ENCODE assay signal across 28 mouse cellular contexts in the genomic region with DNA sequence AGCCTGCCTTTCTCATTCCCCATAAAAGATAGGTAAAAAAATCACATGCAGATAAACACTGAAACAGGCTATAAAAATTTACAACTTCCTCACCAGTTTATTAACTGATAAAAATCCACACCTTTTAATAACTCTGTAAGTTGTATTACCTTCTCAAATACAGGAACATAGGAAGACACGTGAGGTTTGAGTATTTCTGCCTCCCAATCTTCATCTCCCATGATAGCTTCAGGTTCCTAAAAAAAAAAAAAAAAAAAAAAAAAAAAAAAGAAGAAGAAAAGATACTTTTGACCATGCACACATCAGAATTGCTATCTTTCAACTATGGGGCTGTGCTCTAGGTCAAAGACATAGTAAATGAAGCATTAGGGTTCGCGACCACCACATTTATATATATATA. TPM values are rescaled to one million over a fixed set of nuclear protein-coding genes. Genes with fewer than 3 reads are reported as not detected.
"Had no signal": no experiment of that assay in that cellular context is flagged by ENCODE, and none has a peak within 500 bp of the region (broad histone marks: within the 10 kb centered on the region; RNA-seq: fewer than 3 reads in every experiment).

No protein-coding gene starts in this region.

- H3K4me2 ChIP-seq: heart, embryonic 11.5 days; heart, embryonic 15.5 days; hindbrain, embryonic 13.5 days; limb, embryonic 12.5 days; liver, embryonic 11.5 days; liver, embryonic 13.5 days; liver, embryonic 15.5 days had no signal

- H3K27ac ChIP-seq: heart, adult 2 months; heart, embryonic 13.5 days; heart, embryonic 15.5 days; hindbrain, embryonic 13.5 days; hindbrain, embryonic 15.5 days; hindbrain, postnatal 0 days; layer of hippocampus, adult 2 months; left cerebral cortex, adult 2 months; limb, embryonic 10.5 days; limb, embryonic 12.5 days; liver, embryonic 13.5 days; liver, embryonic 15.5 days had no signal

- H3K9me3 ChIP-seq: heart, embryonic 15.5 days; liver, embryonic 15.5 days had no signal

- ATAC-seq: hindbrain, postnatal 0 days had no signal

- H3K36me3 ChIP-seq: heart, embryonic 13.5 days; heart, embryonic 15.5 days; hindbrain, embryonic 13.5 days; hindbrain, embryonic 15.5 days; limb, embryonic 12.5 days; liver, embryonic 13.5 days; liver, embryonic 15.5 days had no signal

- H3K4me1 ChIP-seq: heart, embryonic 13.5 days; heart, embryonic 15.5 days; hindbrain, embryonic 13.5 days; hindbrain, embryonic 15.5 days; limb, embryonic 10.5 days; limb, embryonic 12.5 days had no signal

- H3K27me3 ChIP-seq: heart, embryonic 15.5 days; hindbrain, embryonic 15.5 days; liver, embryonic 13.5 days; liver, embryonic 15.5 days had no signal

- H3K9ac ChIP-seq: heart, embryonic 13.5 days; heart, embryonic 15.5 days; hindbrain, embryonic 13.5 days; hindbrain, embryonic 15.5 days; limb, embryonic 12.5 days; liver, embryonic 13.5 days; liver, embryonic 15.5 days had no signal

- H3K4me3 ChIP-seq: heart, adult 2 months; heart, embryonic 15.5 days; hindbrain, embryonic 15.5 days; layer of hippocampus, adult 2 months; left cerebral cortex, adult 2 months; limb, embryonic 12.5 days; liver, embryonic 13.5 days; liver, embryonic 15.5 days had no signal

- DNase-seq: gastrocnemius, postnatal 14 days; gastrocnemius, postnatal 36 days; heart, adult 2 months; heart, postnatal 14 days; heart, postnatal 36 days; kidney, adult 18-20 months; kidney, adult 8-10 months; kidney, postnatal 10 days; kidney, postnatal 25 days; kidney, postnatal 4 days; liver; liver, embryonic 13.5 days had no signal

RNA-seq across cellular contexts. Expression of gene Ddx4, which starts 1.1 kb away (rescaled TPM):
- total RNA-seq: gastrocnemius, adult 18-20 months; gastrocnemius, adult 8-10 months; gastrocnemius, postnatal 14 days; gastrocnemius, postnatal 36 days had no signal

RNA-seq across cellular contexts. Expression of gene Il31ra, which starts 57.0 kb away (rescaled TPM):
- total RNA-seq: gastrocnemius, adult 18-20 months; gastrocnemius, postnatal 36 days; heart, adult 2 months; heart, postnatal 36 days; hindbrain, postnatal 0 days had no signal
- polyA plus RNA-seq: heart, adult 2 months; heart, postnatal 0 days; hindbrain, embryonic 11.5 days; hindbrain, postnatal 0 days; limb, embryonic 12.5 days had no signal
